Mouse (Mus musculus): ENCODE results near the gene Litaf.

DNA sequence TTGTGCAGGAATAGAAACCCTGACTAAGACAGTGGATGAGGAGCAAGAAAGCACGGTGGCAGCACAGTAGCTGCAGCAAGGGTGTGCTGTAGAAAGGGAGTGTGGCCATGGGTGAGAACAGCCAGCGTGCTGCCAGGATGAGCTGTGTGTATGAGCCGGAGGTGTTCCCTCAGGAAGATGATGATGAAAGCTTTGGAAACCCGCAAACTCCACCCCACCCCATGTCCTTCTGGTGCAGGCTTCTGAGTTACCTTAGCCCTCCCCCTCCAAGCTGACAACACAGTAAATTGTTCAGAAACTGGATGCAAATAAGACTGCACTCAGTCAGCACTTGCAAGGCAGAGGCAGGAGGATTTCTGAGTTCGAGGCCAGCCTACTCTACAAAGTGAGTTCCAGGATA, 22.7 kb downstream of the Litaf start:
- TF ChIP-seq POLR2A (IDR thresholded peaks at IDR 0.05; ENCODE audit: low read depth, low read length): no peak
- no peak for TF ChIP-seq SIN3A (IDR thresholded peaks at IDR 0.05; ENCODE audit: low read length)
- TF ChIP-seq EP300 (IDR thresholded peaks at IDR 0.05; ENCODE audit: low read length): no peak
- TF ChIP-seq MAX (IDR thresholded peaks at IDR 0.05; ENCODE audit: low read length): no peak
- no peak for TF ChIP-seq BHLHE40 (IDR thresholded peaks at IDR 0.05; ENCODE audit: low read depth, low read length)
- no peak for TF ChIP-seq MXI1 (IDR thresholded peaks at IDR 0.05; ENCODE audit: low read depth, low read length)
